Mouse (Mus musculus) liver (tissue): ENCODE measurements at regions not wholly inside any gene's neighbourhood (a gene's known extent, or its start where the extent isn't known, plus 50 kb on each side); places are given as distances from the start of the nearest gene placed in this dataset.

Experiments
- DNase-seq: peaks from one replicate; pipeline ENCODE4 v3.0.0-alpha.2; 2020; ENCODE audit warnings: mixed read lengths

DNA sequence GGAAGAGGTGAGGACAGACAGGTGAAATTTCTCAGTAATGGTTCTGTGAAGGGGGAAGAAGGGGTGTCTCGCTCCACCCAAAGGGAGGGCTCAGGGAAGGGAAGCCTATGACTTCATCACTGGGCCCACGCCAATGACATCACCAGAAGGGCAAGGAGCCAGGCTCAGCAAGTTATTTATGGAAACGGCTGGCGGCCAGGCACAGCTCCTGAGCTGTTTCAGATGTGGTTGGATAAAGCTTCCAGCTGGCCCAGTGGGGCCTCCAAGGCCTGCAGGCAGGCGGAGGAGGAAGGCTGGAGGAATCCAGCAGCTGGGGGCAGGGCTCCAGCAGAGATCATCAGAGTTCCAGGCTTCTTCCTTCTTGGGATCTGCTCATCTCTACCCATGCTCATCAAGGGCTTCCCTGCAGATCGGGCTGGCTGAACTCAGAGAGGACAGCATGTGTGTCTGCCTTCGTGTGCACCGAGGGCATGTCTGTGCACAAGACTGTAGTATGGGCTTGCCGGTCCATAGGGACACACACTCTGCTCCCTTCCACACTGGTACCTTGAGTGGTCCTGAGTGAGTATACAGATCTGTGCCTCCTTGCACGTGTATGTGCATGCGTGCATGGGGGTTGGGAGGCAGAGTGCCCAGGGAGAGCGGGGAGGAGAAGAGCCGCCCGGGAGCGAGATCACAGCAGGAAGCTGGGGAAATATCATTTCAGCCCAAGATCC is 131.6 kb upstream of the Sdk2 start:
- DNase-seq, result peak; percentile 61

DNA sequence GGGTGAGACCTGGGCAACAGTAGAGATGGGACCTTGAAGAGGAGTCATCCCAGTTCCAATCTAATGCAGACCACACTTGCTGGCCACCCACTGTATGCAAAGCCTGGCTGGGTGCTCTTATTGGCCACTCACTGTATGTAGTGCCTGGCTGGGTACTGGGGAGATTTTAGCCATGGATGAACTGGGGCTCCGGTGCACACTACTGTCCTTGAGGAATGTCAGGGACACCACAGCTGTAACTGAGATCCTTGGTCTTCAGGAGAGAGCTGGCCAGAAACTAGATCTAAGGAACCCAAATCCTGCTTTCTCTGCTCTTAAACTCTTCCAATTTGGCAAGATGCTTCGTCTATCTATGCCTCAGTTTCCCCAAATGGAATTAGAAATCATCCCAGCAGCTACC is 128.4 kb upstream of the Sdk2 start:
- no peak for DNase-seq

DNA sequence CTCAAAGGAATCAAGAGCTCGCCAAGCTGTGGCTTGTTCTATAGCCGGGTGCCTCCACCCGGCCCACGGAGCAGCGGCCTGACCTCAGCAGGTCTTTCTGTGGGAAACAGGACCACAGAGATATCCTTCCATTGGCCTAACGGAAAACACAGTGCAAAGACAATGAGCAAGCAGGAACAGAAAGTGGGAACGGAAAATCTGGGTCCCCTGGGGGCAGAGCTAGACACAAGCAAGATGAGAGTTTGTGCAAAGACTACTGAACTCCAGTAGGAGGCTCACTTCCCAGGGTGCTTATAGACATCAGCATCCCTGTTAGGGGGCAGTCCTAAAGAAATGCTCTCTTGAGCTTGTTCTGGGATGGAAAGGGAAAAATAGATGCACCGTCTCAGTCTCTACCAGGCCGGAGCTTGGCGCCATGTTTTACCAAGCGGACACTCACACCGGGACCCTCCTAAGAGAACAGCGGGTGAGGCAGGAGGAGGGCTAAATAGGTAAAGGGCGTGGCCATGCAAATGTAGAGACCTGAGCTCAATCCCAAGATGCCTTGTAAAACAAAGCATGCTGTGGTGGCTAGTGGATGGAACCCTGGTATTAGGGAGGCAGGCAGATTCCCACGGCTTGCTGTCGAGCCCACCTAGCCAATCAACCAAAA is 127.3 kb upstream of the Sdk2 start:
- no peak for DNase-seq

DNA sequence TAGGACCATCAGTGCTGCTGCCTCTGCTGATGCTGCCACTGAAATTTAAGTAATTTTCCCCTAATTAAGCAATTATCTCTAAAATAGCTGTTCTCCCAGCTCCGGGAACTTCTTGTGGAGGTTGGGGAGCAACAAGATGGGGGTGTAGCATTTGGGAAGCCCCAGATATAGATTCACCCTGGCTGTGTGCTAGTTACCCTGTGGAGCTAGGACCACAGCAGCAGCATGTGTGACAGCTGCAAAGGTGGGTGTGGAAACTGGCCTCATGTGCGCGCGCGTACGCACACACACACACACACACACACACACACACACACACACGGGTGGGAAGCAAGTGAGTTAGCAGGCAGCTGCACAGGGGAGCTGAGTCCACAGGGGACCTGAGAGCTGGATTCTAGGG is 126.2 kb upstream of the Sdk2 start:
- DNase-seq, result no peak

DNA sequence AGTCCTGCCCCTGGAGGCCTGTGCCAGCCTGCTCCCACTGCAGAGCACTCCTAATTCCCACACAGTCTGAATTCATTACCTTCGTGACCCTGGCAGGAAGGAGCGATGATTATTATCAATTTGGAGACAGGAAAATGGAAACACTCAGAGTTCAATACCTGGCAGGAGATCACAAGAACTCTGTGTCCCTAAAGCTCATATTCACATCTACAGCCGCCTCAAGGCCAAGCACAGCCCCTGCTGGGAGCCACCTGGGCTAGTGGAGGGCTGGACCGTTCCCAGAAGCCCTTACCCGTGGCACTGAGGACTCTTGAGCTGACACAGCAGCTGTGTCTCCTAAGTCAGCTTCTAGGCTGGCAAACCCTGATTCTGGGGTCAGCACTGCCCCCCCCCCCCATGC is 124.8 kb upstream of the Sdk2 start:
- no peak for DNase-seq

DNA sequence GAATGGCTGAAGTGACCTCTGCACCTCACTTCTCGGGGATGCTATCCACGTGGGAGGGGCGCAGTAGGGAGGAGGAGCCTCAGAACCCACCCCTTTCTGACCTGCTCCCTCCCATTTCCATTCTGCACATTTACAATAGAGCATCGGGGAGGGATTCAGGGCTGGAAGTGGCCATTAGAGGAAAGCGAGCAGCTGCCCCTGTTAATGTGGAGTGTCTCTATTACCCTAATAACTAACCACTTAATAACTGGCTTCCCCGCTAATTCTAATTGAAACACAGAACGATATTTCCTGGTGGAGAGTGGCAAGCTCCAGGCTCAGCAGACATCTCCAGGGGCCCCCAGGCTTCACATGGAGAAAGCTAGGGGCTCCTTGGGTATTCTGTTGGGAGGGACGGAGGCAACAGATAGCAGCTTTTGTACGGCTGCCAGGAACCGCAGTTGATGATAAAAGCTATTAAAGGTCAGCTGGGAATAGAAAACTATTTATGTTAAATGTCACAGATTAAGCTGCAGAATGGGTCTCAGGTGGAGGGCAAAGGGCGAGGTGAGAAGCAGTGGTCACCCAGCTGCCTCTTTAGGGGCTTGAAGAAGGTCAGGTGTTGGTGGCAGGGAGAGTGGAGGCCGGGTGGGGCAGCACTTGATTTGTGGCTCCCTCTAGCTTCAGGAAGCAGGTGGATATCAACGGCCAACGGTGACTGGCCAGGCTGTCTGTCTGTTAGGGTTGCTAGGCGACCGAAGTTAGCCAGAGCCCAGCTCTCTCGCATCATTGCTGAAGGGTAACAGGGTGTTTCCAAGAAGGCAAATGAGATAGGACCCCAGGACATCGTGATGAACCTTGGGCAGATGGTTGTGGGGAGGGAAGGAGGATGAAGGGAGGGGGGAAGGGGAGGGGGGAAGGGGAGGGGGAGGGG is 118.4 kb upstream of the Sdk2 start:
- peak; percentile 35 for DNase-seq

DNA sequence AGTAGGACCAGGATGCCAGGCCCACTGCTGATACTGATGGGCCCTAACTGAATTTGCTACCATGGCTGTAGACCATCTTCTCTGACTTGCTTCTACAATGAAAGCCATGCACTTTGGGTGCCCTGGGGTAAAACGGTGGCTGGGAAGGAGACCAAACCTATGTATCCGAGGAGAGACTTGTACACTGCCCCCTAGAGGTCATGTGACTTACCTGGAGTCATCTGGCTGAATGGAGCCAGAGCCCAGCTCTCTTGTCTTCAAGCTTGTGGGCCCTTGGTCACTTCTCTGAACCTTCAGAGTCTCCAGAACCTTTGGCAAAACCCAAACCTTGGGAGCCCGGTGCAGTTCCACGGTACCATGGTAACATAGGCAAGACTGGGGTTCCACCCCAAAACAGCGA is 117.6 kb upstream of the Sdk2 start:
- DNase-seq, result no peak

DNA sequence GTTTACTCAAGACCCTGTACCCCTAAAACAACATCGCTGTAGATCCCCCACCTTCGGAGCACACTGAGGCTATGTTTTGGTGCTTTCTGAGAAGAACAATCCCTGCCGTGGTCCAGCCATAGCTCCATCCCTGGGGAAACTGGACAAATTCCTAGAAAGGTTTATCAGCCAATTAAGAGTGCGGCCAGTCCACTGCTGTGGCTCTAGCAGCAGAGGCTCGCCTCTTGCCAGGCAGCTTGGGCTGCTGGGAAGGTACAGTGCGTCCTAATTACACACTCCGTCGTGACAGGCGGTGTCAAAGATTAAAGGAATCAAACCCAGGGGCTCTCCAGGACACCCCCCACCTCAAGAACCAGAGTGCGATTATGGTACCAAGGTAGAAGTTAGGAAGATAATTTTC is 116.4 kb upstream of the Sdk2 start:
- no peak for DNase-seq

DNA sequence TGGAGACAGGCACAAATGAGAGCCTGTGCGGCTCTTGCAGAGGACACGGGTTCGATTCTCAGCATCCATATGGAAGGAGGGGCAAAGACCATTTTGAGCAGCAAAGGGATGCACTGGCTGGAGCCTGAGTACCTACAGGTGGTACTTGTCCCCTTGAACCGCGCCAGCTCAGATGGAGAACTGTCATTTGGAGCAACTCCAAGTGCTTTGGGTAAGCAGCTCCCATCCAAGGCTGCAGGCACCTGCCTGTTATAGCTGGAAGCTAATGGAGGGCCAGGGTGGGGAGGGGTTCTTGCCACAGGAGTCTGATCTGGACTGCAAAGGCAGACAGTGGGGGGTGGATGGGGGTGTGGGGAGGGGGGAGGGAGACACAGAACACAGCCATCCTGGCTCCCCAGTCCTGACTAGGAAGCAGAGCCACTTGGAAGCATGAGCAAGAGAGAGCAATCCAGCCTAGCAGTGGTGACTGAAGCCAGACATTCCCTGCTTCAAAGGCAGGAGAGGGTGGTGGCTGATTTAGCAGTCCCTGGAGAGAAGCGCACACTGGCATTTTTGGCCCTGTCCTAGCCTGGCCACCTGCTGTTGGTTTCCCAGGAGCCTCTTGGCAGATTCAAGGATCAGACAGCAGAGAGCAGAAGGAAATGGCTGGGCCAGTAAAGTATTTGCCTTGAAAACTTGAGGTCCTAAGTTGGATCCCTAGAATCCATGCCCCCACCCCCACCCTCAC is 112.1 kb upstream of the Sdk2 start:
- no peak for DNase-seq

DNA sequence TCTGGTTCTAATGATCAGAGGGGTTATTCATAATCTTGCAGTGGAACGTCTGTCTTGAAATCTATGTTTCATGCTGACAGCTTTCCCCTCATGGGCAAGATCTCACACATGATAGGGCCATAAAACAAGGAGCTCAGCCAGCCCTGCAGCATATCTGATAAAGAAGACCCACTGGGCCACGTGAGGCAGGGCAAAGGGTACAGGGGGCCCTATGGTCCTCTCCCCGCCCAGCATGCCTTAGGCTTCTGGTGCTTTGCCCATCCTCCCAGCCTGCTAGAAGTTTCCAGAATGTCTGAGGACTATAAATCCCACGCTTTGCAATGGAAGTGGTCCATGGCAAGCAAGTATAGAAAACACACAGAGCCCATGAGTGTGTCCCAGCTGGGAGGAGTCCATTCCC is 110.9 kb upstream of the Sdk2 start:
- DNase-seq, result no peak

DNA sequence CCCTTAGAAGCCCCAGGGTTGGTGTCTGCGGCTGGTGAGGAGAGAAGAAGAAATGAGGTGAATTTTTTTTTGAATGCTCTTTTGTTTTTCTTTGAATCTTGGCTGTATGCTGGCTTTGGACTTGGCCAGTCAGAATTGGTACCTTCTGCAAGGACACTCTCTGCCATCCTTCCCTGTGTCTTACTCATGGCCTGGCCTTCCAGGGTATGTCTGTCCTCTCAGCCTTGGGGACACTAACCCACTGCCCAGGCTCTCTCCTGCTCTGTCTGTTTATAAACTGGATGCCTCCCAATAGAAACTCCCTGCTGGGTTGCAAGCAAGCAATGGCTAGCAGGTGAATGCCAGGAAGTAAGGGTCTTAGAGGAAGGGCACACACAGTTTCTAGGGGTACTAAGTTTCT is 110.4 kb upstream of the Sdk2 start:
- no peak for DNase-seq

DNA sequence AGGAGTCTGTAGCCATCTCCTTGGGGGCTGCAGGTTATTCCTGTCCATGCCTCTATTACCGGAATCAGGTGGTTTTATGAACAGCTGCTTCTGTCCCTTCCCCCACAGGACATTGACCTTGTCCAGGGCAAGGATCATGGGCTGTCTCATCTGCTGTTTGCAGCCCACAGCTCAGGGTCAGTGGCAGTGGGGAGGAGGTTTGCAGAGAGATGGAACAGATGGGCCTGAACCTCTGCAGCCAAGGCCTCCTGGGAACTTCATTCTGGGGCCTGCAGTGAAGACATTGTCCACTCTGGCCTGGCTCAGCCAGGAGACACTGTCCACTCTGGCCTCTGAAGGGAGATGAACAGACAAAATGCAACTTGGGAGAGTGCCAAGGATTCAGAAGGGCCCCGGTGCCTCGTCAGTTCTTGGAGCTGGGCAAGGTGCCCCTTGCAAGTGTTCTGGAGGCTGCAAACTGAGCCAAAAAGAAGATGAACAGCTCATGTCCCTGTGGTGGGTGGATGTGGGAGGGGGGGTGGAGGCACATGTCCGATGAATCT is 109.9 kb upstream of the Sdk2 start:
- DNase-seq, result no peak

DNA sequence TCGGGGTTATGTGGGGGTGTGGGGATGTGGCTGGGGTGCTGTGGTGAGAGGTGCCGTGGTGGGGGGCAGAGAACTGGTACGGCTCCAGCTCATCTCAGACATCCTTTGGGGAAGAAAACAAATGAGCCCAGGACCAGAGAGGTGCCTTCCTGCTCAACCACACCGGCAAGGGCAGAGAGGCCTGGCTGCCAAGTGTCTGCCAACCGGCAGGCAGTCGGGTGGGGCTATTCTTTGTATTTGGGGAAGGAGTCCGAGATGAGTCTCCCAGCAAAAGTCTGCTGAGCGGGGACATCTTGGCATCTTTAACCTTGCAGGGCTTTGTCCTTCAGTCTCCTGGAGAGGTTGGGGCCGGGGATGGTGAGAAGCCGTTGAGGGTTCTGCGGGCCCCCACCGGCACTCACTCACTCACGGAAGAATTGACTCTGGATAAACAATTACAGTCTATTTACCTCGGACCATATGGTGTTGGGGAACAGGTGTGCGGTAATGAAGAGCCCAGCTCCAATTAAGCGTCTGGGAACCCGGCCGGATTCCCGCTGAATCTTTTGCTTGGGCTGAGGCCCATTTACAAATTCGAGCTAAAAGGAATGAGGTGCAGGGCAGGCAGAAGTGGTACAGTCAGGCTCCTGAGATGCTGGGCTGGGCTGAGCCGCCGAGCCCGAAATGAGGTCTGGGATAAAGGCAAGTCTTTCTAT is 108.7 kb upstream of the Sdk2 start:
- DNase-seq, result no peak

DNA sequence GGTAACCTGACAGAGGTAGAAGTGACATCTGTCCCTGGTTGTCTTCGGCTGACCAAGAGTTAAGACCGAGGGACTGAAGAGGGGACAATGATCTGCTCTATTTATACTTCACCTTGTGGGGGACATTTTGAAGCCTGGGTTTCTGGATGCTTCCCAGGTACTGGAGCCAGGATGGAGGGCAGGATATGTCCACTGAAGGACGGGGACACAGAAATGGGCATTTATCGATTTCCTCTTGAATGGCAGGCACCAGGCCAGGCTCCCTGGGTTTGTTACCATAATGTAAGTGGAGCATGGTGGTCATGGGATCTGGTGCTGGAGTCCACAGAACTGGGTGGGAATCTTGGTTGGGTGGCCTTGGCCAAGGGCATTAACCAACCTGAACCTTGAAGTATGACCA is 108.0 kb upstream of the Sdk2 start:
- DNase-seq, result no peak

DNA sequence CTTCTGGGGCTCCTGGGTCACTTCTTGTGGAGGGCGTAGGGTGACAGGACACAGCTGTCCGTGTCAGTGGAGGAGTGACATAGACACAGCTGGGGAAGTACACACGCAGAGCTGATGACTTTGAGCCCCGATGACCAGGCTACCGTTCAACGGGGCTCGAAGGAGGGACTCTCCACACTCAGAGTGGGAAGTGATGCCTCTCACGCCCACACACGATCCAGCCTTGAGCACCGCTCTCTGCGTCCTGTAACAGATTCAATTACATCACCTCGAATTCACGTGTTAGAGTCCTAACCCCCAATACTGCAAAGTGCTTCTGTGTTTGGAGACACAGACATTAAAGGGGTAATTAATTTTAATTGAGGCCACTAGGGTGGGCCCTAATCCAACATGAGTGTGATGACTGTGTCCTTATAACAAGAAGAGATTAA is 101.4 kb upstream of the Sdk2 start:
- DNase-seq, result no peak

DNA sequence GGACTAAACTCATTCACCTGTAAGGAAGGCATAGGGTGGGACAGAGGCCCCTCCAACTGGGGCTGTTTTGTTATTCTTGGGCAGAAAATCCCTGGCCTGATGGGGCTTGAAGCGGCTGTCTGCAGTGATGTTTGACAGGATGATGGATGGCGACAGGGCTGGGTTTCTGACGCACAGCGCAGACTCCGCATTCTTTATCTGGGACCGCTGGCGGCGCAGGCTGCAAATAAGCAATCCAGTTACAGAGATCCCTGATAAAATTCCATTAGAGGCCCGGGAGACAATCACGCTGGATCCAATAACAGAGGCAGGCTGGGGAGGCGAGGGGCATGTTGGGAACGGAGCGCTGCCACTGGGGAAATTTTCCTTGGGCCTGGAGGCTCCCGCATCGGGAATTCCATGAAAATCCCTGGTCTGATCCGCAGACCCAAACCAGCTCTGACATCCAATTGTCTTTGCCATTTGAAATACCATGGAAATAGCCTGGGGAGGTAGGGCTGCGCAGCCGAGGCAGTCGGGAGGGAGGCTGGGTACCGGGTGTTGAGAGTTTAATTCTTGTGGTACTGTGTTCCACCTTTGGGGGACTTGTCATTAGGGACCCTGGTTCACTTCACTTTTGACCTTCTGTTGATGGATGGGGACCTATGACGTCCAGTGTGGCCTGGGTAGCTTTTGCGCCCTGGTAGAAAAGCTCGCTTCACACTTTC is 99.0 kb upstream of the Sdk2 start:
- peak; percentile 22 for DNase-seq

DNA sequence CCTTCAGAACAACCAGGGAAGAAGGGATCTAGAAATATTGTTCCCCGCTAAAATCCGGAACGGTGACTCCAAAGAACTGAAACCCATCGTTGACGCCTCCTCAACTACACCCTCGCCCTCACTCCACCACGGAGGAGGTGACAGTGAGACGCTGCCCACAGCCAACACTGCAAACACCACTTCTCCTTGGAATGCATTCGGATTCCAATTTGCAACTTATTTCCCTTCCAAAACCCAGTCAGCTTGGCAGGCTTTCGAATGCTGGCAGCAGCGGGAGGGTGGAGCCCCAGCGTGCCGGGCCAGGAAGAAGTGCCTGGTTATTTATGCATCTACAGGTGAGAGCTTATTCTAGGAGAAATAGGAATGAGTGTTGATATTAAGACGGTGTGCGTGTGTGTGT is 85.9 kb upstream of the Sdk2 start:
- no peak for DNase-seq

DNA sequence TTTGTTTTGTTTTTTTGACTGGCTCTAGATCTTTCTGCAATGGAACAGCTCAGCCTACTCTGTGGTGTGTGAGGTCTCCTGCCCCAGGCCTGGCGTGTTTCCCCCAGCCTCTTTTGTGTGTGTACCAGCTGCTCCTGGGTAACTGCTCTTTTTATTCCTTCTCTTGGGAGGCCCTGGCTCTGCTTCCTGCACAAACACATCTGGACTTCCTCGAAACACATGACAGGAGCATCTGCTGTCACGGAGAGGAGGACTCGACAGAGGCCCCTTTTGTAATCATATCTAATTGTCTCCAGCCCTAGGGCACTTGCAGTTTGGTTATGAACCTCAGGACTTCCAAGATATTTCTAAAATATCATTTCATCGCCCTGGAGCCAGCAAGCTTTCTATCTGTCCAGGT is 79.5 kb upstream of the Sdk2 start:
- DNase-seq, result no peak

DNA sequence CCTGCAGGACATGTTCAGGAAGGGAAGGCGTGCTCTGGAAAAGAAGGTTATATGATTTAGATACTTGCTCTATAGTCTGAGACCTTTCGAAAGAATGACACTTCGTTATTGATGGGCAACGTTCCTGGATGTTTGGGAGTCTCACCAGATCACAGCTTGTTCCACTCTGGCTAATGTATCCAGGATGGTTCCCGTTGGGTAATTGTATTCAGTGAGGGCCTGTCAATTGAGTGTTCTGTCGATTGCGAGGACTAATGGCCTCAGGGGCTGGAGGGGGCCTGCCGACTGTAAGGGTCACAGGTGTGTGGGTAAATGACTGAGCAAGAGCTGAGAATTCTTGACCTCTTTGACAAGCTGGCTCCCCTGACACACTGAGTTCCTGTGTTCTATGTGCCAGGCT is 62.4 kb upstream of the Sdk2 start:
- no peak for DNase-seq

DNA sequence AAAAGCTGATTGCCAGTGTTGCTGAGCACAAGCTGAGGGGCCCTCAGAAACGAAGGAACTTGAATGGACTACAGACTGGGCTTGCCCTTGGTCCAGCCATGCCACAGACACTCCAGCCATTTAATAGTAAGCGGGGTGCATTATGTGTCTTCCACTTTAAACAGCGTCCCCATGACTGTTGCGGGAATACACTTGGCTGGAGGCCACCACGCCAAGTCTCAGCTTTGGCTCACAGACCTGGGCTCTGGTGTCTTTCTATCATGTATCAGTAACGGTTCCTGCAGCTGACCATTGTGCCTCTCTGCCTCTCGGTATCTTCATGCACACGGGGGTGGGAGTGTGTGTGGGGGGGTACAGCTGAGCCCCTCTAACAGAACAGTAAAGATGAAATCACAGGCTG is 62.0 kb upstream of the Sdk2 start:
- DNase-seq, result no peak

DNA sequence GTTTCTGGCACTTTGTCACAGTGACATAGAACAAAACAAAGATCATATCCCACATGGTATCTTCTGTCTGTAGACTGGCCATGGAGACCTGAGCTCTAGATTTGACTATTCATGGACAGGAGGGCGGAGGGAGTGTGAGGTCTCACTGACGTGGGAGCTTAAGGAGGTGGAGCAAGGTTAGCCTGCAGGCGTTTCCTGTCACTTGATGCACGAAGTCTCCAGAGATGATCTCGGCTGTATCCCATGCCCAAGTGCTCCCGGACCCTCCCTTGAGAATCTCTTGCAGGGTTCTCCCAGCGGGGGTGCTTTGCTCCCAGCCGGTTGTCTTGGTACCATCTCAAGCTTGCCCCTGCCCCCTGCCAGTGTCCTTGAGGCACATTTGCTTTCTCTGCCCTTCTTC is 60.6 kb upstream of the Sdk2 start:
- no peak for DNase-seq

DNA sequence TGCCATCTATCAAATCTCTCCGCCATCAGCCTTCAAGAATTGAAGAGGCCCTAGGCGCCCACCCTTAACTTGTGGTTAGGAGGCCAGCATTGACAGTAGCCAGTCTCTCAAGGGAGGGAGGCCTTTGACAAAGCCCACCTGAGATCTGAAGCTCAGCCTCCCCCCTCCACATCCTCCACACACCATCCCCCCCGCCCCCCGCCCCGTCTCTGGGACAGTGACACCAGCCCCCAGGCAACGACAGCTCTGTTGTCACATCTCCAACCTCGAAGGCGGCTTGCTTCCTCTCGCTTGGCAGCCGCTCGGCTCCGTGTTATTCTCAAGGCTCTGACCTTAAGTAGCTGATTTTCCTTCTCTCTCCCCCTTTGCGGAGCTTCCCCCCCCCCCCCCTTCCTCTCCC is 55.3 kb upstream of the Sdk2 start:
- DNase-seq, result no peak
